8 mouse cellular contexts compared by ENCODE assay signal in genomic region chr11:69997070-69997509, GRCm38 (mm10). TPM values are rescaled to one million over a fixed set of nuclear protein-coding genes. Genes with fewer than 3 reads are reported as not detected.
DNase-seq lines count a peak whose midpoint lies in the region; ATAC-seq and TF ChIP-seq lines count a peak whose summit lies in the region.

No protein-coding gene starts in this region.

- peaks cover 42% of the 10 kb centered on the region for H3K36me3 ChIP-seq in embryonic facial prominence, embryonic 12.5 days
- H3K36me3 ChIP-seq in heart, embryonic 11.5 days (ENCODE audit: control insufficient read depth, insufficient read depth, low read length): peaks cover 24% of the 10 kb centered on the region
- H3K36me3 ChIP-seq in kidney, embryonic 16.5 days (ENCODE audit: insufficient read depth, low read length): peaks cover 33% of the 10 kb centered on the region
- peaks cover 33% of the 10 kb centered on the region for H3K36me3 ChIP-seq in liver, embryonic 16.5 days (ENCODE audit: control insufficient read depth, insufficient read depth)
- peaks cover 20% of the 10 kb centered on the region for H3K36me3 ChIP-seq in neural tube, embryonic 11.5 days (ENCODE audit: control insufficient read depth, insufficient read depth, low read length)
- H3K36me3 ChIP-seq in testis, adult 2 months (ENCODE audit: control insufficient read depth, insufficient read depth, low read length): peaks cover 5% of the 10 kb centered on the region

- H3K9me3 ChIP-seq in embryonic facial prominence, embryonic 12.5 days: no peaks in the 10 kb centered on the region
- no peaks in the 10 kb centered on the region for H3K9me3 ChIP-seq in heart, embryonic 11.5 days (replicated peaks; ENCODE audit: control insufficient read depth, low read length)
- no peaks in the 10 kb centered on the region for H3K9me3 ChIP-seq in kidney, embryonic 16.5 days (ENCODE audit: low read length)
- H3K9me3 ChIP-seq in liver, embryonic 16.5 days (replicated peaks; ENCODE audit: control insufficient read depth, low read length): no peaks in the 10 kb centered on the region
- H3K9me3 ChIP-seq in neural tube, embryonic 11.5 days (ENCODE audit: control insufficient read depth, low read length): no peaks in the 10 kb centered on the region

- H3K4me3 ChIP-seq in embryonic facial prominence, embryonic 12.5 days: peak overlapping the region; percentile 81
- peak overlapping the region; percentile 88 for H3K4me3 ChIP-seq in heart, embryonic 11.5 days (ENCODE audit: low read depth, low read length)
- peak overlapping the region; percentile 98 for H3K4me3 ChIP-seq in kidney, embryonic 16.5 days (ENCODE audit: low read length)
- H3K4me3 ChIP-seq in liver, embryonic 16.5 days (ENCODE audit: low read depth, low read length): peak overlapping the region; percentile 98
- H3K4me3 ChIP-seq in neural tube, embryonic 11.5 days (ENCODE audit: low read depth, low read length): peak overlapping the region; percentile 95
- peak overlapping the region; percentile 98 for H3K4me3 ChIP-seq in testis, adult 2 months (ENCODE audit: control insufficient read depth, low read depth, low read length)

- under 1% methylated on average over 38 of the region's 44 CpGs for WGBS in embryonic facial prominence, embryonic 12.5 days
- under 1% methylated on average over 36 of the region's 44 CpGs for WGBS in heart, embryonic 11.5 days (ENCODE audit: insufficient replicate concordance)
- WGBS in kidney, embryonic 16.5 days: 1% methylated on average over 31 of the region's 44 CpGs
- under 1% methylated on average over 32 of the region's 44 CpGs for WGBS in liver, embryonic 16.5 days (ENCODE audit: insufficient replicate concordance)
- WGBS in neural tube, embryonic 11.5 days: 0% methylated on average over 5 of the region's 44 CpGs

- H3K4me1 ChIP-seq in embryonic facial prominence, embryonic 12.5 days: peaks cover 29% of the 10 kb centered on the region
- peaks cover 23% of the 10 kb centered on the region for H3K4me1 ChIP-seq in heart, embryonic 11.5 days (ENCODE audit: control insufficient read depth, insufficient read depth, low read length)
- H3K4me1 ChIP-seq in kidney, embryonic 16.5 days (ENCODE audit: insufficient read depth, low read length): peaks cover 37% of the 10 kb centered on the region
- peaks cover 57% of the 10 kb centered on the region for H3K4me1 ChIP-seq in liver, embryonic 16.5 days (ENCODE audit: control insufficient read depth, low read depth, low read length)
- peaks cover 19% of the 10 kb centered on the region for H3K4me1 ChIP-seq in neural tube, embryonic 11.5 days (ENCODE audit: control insufficient read depth, insufficient read depth, low read length)
- H3K4me1 ChIP-seq in testis, adult 2 months (ENCODE audit: control insufficient read depth, insufficient read depth, low read length): peaks cover 23% of the 10 kb centered on the region

- peak; percentile 62 for TF ChIP-seq POLR2A in testis, adult 2 months (IDR thresholded peaks at IDR 0.05; ENCODE audit: control insufficient read depth, low read depth, low read length)

- no peak for TF ChIP-seq CTCF in testis, adult 2 months (IDR thresholded peaks at IDR 0.05; ENCODE audit: control insufficient read depth, insufficient read depth, insufficient replicate concordance, low read depth, low read length)

- H3K4me2 ChIP-seq in embryonic facial prominence, embryonic 12.5 days (replicated peaks): peak overlapping the region; percentile 51
- H3K4me2 ChIP-seq in heart, embryonic 11.5 days: peak overlapping the region; percentile 59
- H3K4me2 ChIP-seq in kidney, embryonic 16.5 days (replicated peaks; ENCODE audit: low read depth, low read length): peak overlapping the region; percentile 60
- peak overlapping the region; percentile 91 for H3K4me2 ChIP-seq in liver, embryonic 16.5 days (ENCODE audit: low read depth, low read length)
- peak overlapping the region; percentile 48 for H3K4me2 ChIP-seq in neural tube, embryonic 11.5 days (ENCODE audit: low read depth)

- H3K27ac ChIP-seq in embryonic facial prominence, embryonic 12.5 days: peak overlapping the region; percentile 99
- H3K27ac ChIP-seq in heart, embryonic 11.5 days (ENCODE audit: low read depth, low read length): peak overlapping the region; percentile 99
- peak overlapping the region; percentile 99 for H3K27ac ChIP-seq in kidney, embryonic 16.5 days (ENCODE audit: low read length)
- peak overlapping the region; percentile 98 for H3K27ac ChIP-seq in liver, embryonic 16.5 days (ENCODE audit: low read length)
- H3K27ac ChIP-seq in neural tube, embryonic 11.5 days (ENCODE audit: low read depth, low read length): peak overlapping the region; percentile 96
- H3K27ac ChIP-seq in testis, adult 2 months (ENCODE audit: control insufficient read depth, insufficient read depth, low read depth, low read length): peak overlapping the region; percentile 92

- H3K9ac ChIP-seq in embryonic facial prominence, embryonic 12.5 days: peak overlapping the region; percentile 95
- H3K9ac ChIP-seq in heart, embryonic 11.5 days (ENCODE audit: low read depth, low read length): peak overlapping the region; percentile 97
- peak overlapping the region; percentile 94 for H3K9ac ChIP-seq in kidney, embryonic 16.5 days (replicated peaks; ENCODE audit: low read length)
- H3K9ac ChIP-seq in liver, embryonic 16.5 days (ENCODE audit: low read depth, low read length): peak overlapping the region; percentile 100
- peak overlapping the region; percentile 93 for H3K9ac ChIP-seq in neural tube, embryonic 11.5 days (ENCODE audit: low read length)

- H3K27me3 ChIP-seq in embryonic facial prominence, embryonic 12.5 days: no peaks in the 10 kb centered on the region
- no peaks in the 10 kb centered on the region for H3K27me3 ChIP-seq in heart, embryonic 11.5 days (ENCODE audit: control insufficient read depth, insufficient read depth, low read length)
- H3K27me3 ChIP-seq in kidney, embryonic 16.5 days (ENCODE audit: insufficient read depth, low read length): no peaks in the 10 kb centered on the region
- no peaks in the 10 kb centered on the region for H3K27me3 ChIP-seq in liver, embryonic 16.5 days (ENCODE audit: control insufficient read depth, insufficient read depth, low read depth, low read length)
- H3K27me3 ChIP-seq in neural tube, embryonic 11.5 days (ENCODE audit: control insufficient read depth, insufficient read depth, low read length): no peaks in the 10 kb centered on the region
- no peaks in the 10 kb centered on the region for H3K27me3 ChIP-seq in testis, adult 2 months (ENCODE audit: control insufficient read depth, insufficient read depth, low read length)

- ATAC-seq in embryonic facial prominence, embryonic 12.5 days (ENCODE audit: insufficient number of reproducible peaks, insufficient read depth, low FRiP score, low TSS enrichment): peak; percentile 18
- peak; percentile 74 for ATAC-seq in heart, embryonic 11.5 days (replicated peaks; ENCODE audit: insufficient number of reproducible peaks, low FRiP score, low TSS enrichment)
- peak; percentile 69 for ATAC-seq in kidney, embryonic 16.5 days (ENCODE audit: low FRiP score, low TSS enrichment)
- ATAC-seq in liver, embryonic 16.5 days (ENCODE audit: low read depth): peak; percentile 72
- ATAC-seq in neural tube, embryonic 11.5 days (ENCODE audit: insufficient read depth, low FRiP score, low TSS enrichment): 0 out of 2 replicates have a peak, but pooled peaks have one; percentile 7

- DNase-seq in B cell, adult 2 months: peak; percentile 86 to 90
- peak; percentile 96 for DNase-seq in adrenal gland, postnatal 14 days
- peak; percentile 86 for DNase-seq in neural tube, embryonic 11.5 days (ENCODE audit: low spot score)

RNA-seq across cellular contexts. Expression of gene Phf23, which starts 1.5 kb away (rescaled TPM):
- 47.3 and 53.2 TPM in 2 replicates for total RNA-seq in adrenal gland, postnatal 14 days (2021)
- 95.1 and 99.1 TPM in 2 replicates for polyA plus RNA-seq in embryonic facial prominence, embryonic 12.5 days (2016; fragmentation: Nextera tagmentation; extraction: Ambion mirVana)
- 27.3 and 29.9 TPM in 2 replicates for polyA plus RNA-seq in heart, embryonic 11.5 days (2014; fragmentation: Nextera tagmentation; extraction: Ambion mirVana)
- 69.1 and 74.5 TPM in 2 replicates for polyA plus RNA-seq in kidney, embryonic 16.5 days (2015; fragmentation: Nextera tagmentation; extraction: Ambion mirVana)
- 17.5 and 18.2 TPM in 2 replicates for polyA plus RNA-seq in liver, embryonic 16.5 days (2015; fragmentation: Nextera tagmentation; extraction: Ambion mirVana)
- polyA plus RNA-seq in neural tube, embryonic 11.5 days (2014; fragmentation: Nextera tagmentation; extraction: Ambion mirVana): 54.4 and 57.6 TPM in 2 replicates
- 19.0 and 21.2 TPM in 2 replicates for polyA plus RNA-seq in testis, adult 2 months (2012; rRNA removed)

RNA-seq across cellular contexts. Expression of gene Dvl2, which starts 3.3 kb away (rescaled TPM):
- total RNA-seq in adrenal gland, postnatal 14 days (2021): 16.0 and 23.1 TPM in 2 replicates
- 67.2 and 70.3 TPM in 2 replicates for polyA plus RNA-seq in embryonic facial prominence, embryonic 12.5 days (2016; fragmentation: Nextera tagmentation; extraction: Ambion mirVana)
- 18.6 and 18.9 TPM in 2 replicates for polyA plus RNA-seq in heart, embryonic 11.5 days (2014; fragmentation: Nextera tagmentation; extraction: Ambion mirVana)
- 39.1 and 40.7 TPM in 2 replicates for polyA plus RNA-seq in kidney, embryonic 16.5 days (2015; fragmentation: Nextera tagmentation; extraction: Ambion mirVana)
- 4.4 and 5.1 TPM in 2 replicates for polyA plus RNA-seq in liver, embryonic 16.5 days (2015; fragmentation: Nextera tagmentation; extraction: Ambion mirVana)
- 35.8 and 39.0 TPM in 2 replicates for polyA plus RNA-seq in neural tube, embryonic 11.5 days (2014; fragmentation: Nextera tagmentation; extraction: Ambion mirVana)
- polyA plus RNA-seq in testis, adult 2 months (2012; rRNA removed): 15.2 and 16.4 TPM in 2 replicates

RNA-seq across cellular contexts. Expression of gene Gabarap, which starts 6.1 kb away (rescaled TPM):
- total RNA-seq in adrenal gland, postnatal 14 days (2021): 344 and 351 TPM in 2 replicates
- polyA plus RNA-seq in embryonic facial prominence, embryonic 12.5 days (2016; fragmentation: Nextera tagmentation; extraction: Ambion mirVana): 463 and 471 TPM in 2 replicates
- polyA plus RNA-seq in heart, embryonic 11.5 days (2014; fragmentation: Nextera tagmentation; extraction: Ambion mirVana): 481 and 489 TPM in 2 replicates
- 437 and 481 TPM in 2 replicates for polyA plus RNA-seq in kidney, embryonic 16.5 days (2015; fragmentation: Nextera tagmentation; extraction: Ambion mirVana)
- 255 and 280 TPM in 2 replicates for polyA plus RNA-seq in liver, embryonic 16.5 days (2015; fragmentation: Nextera tagmentation; extraction: Ambion mirVana)
- 530 and 552 TPM in 2 replicates for polyA plus RNA-seq in neural tube, embryonic 11.5 days (2014; fragmentation: Nextera tagmentation; extraction: Ambion mirVana)
- polyA plus RNA-seq in testis, adult 2 months (2012; rRNA removed): 659 and 826 TPM in 2 replicates

RNA-seq across cellular contexts. Expression of gene Elp5, which starts 14.8 kb away (rescaled TPM):
- total RNA-seq in adrenal gland, postnatal 14 days (2021): 65.2 and 73.2 TPM in 2 replicates
- polyA plus RNA-seq in embryonic facial prominence, embryonic 12.5 days (2016; fragmentation: Nextera tagmentation; extraction: Ambion mirVana): 123 and 130 TPM in 2 replicates
- 120 and 130 TPM in 2 replicates for polyA plus RNA-seq in heart, embryonic 11.5 days (2014; fragmentation: Nextera tagmentation; extraction: Ambion mirVana)
- 124 and 128 TPM in 2 replicates for polyA plus RNA-seq in kidney, embryonic 16.5 days (2015; fragmentation: Nextera tagmentation; extraction: Ambion mirVana)
- 55.1 and 57.2 TPM in 2 replicates for polyA plus RNA-seq in liver, embryonic 16.5 days (2015; fragmentation: Nextera tagmentation; extraction: Ambion mirVana)
- polyA plus RNA-seq in neural tube, embryonic 11.5 days (2014; fragmentation: Nextera tagmentation; extraction: Ambion mirVana): 149 and 168 TPM in 2 replicates
- polyA plus RNA-seq in testis, adult 2 months (2012; rRNA removed): 225 and 226 TPM in 2 replicates

RNA-seq across cellular contexts. Expression of gene Ctdnep1, which starts 16.1 kb away (rescaled TPM):
- total RNA-seq in adrenal gland, postnatal 14 days (2021): 128 and 129 TPM in 2 replicates
- polyA plus RNA-seq in embryonic facial prominence, embryonic 12.5 days (2016; fragmentation: Nextera tagmentation; extraction: Ambion mirVana): 32.4 and 32.8 TPM in 2 replicates
- polyA plus RNA-seq in heart, embryonic 11.5 days (2014; fragmentation: Nextera tagmentation; extraction: Ambion mirVana): 20.3 and 22.2 TPM in 2 replicates
- 35.7 and 35.8 TPM in 2 replicates for polyA plus RNA-seq in kidney, embryonic 16.5 days (2015; fragmentation: Nextera tagmentation; extraction: Ambion mirVana)
- 7.1 and 7.3 TPM in 2 replicates for polyA plus RNA-seq in liver, embryonic 16.5 days (2015; fragmentation: Nextera tagmentation; extraction: Ambion mirVana)
- polyA plus RNA-seq in neural tube, embryonic 11.5 days (2014; fragmentation: Nextera tagmentation; extraction: Ambion mirVana): 21.5 and 23.3 TPM in 2 replicates
- 120 and 137 TPM in 2 replicates for polyA plus RNA-seq in testis, adult 2 months (2012; rRNA removed)

Comparison
In these comparisons a context has a peak if more than half of its experiments do, and no peak if none do; other contexts are left out.
1. Peak in every context shown above with its lines: DNase-seq, ATAC-seq, H3K4me3 ChIP-seq and H3K27ac ChIP-seq.
2. ATAC-seq: peak in every context shown above with its lines; median percentile 74 in heart, embryonic 11.5 days; 72 in liver, embryonic 16.5 days; 69 in kidney, embryonic 16.5 days; 18 in embryonic facial prominence, embryonic 12.5 days; 7 in neural tube, embryonic 11.5 days.